Mouse (Mus musculus) liver, embryonic 16.5 days (tissue): ENCODE results near the gene Olfr15. TPM values are rescaled to one million over a fixed set of nuclear protein-coding genes. Genes with fewer than 3 reads are reported as not detected.
"Not testable (repeated sequence)": the region's sequence is repeated elsewhere in the genome, so short reads cannot be mapped to it uniquely, and the experiment has no call there.

Experiments
- ATAC-seq: fragments of 200-750 bp; cut with Nextera tagmentation; 2 replicates; pipeline ENCODE4 v1.8.0; 2017; ENCODE audit warnings: low read depth, mild to moderate bottlenecking, moderate number of reproducible peaks, moderate library complexity
- H3K27ac ChIP-seq: fragments of 300-500 bp; sonication (generic); 2 replicates; pipeline ENCODE4 v1.5.1; 2014; ENCODE audit warnings: mild to moderate bottlenecking, low read length
- H3K27me3 ChIP-seq: fragments of 300-500 bp; sonication (generic); 2 replicates; pipeline ENCODE4 v1.6.1; 2014; ENCODE audit warnings: low read depth, low read length, mixed read lengths; ENCODE audit not compliant: control insufficient read depth, insufficient read depth
- H3K36me3 ChIP-seq: fragments of 300-500 bp; sonication (generic); 2 replicates; pipeline ENCODE4 v1.6.1; 2014; ENCODE audit warnings: mild to moderate bottlenecking; ENCODE audit not compliant: control insufficient read depth, insufficient read depth
- H3K4me1 ChIP-seq: fragments of 300-500 bp; sonication (generic); 2 replicates; pipeline ENCODE4 v1.6.1; 2014; ENCODE audit warnings: low read depth, low read length, mixed read lengths; ENCODE audit not compliant: control insufficient read depth
- H3K4me2 ChIP-seq: fragments of 300-500 bp; sonication (generic); 2 replicates; pipeline ENCODE4 v1.6.1; 2014; ENCODE audit warnings: low read depth, low read length, mixed read lengths
- H3K4me3 ChIP-seq: fragments of 300-500 bp; sonication (generic); 2 replicates; pipeline ENCODE4 v1.5.1; 2014; ENCODE audit warnings: low read depth, mild to moderate bottlenecking, low read length
- H3K9ac ChIP-seq: fragments of 300-500 bp; sonication (generic); 2 replicates; pipeline ENCODE4 v1.6.1; 2014; ENCODE audit warnings: low read depth, low read length
- H3K9me3 ChIP-seq: fragments of 300-500 bp; sonication (generic); replicated peaks from 2 replicates; pipeline ENCODE4 v1.6.1; 2016; ENCODE audit warnings: low read length; ENCODE audit not compliant: control insufficient read depth
- WGBS: fragments of 180-500 bp; shearing (Covaris S2); extraction: QIAGEN DNeasy Blood & Tissue Kit; methylation state at CpG from one replicate; pipeline ENCODE4 v1.1.7; 2014; ENCODE audit not compliant: insufficient replicate concordance; 5-methylcytosine and 5-hydroxymethylcytosine counted together
- polyA plus RNA-seq: library from polyadenylated mRNA; unstranded; fragments of >200 nt; fragmentation: Nextera tagmentation; extraction: Ambion mirVana; gene quantifications from 2 replicates; pipeline ENCODE4 v1.2.1, GENCODE M21; 2015

Olfr15 gene
- polyA plus RNA-seq = not detected in 2 replicates

GRCm38 (mm10) chr16:3830588-3831109 lies at the start of gene Olfr15:
TSS of gene Olfr15 (plus strand) at chr16:3830878.
- no peak within 1 kb of the TSS for H3K9ac ChIP-seq
- H3K4me1 ChIP-seq = no peaks in the 10 kb centered on the region
- ATAC-seq = no peak
- H3K4me2 ChIP-seq = no peak within 1 kb of the TSS
- H3K27ac ChIP-seq = no peak within 1 kb of the TSS
- H3K36me3 ChIP-seq = no peaks in the 10 kb centered on the region
- H3K9me3 ChIP-seq = no peaks in the 10 kb centered on the region
- no peaks in the 10 kb centered on the region for H3K27me3 ChIP-seq
- no peak within 1 kb of the TSS for H3K4me3 ChIP-seq

DNA sequence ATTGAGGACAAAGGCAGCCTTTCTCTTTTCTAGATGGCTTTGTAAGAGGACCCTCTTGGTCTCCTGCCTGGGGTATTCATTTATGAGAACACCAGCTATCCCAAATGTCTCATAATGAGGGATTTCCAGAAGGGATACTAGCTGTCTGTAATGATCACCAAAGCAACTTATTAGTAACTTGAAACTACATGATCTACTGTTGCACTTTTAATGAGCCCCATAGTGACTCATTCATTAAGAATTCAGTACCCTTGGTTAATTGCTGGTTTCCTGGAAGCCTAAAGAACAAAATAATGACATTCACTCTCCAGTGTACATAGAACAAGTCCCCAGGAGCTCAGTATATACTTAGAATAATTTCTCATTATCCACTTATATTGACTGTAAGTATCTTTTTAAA lies 49.4 kb upstream of the Olfr15 start:
- ATAC-seq = no peak
- no peaks in the 10 kb centered on the region for H3K27me3 ChIP-seq
- no peaks in the 10 kb centered on the region for H3K4me1 ChIP-seq
- no peak overlapping the region for H3K27ac ChIP-seq
- H3K4me2 ChIP-seq = no peak overlapping the region
- H3K9me3 ChIP-seq = no peaks in the 10 kb centered on the region
- H3K9ac ChIP-seq = no peak overlapping the region
- H3K36me3 ChIP-seq = no peaks in the 10 kb centered on the region
- no peak overlapping the region for H3K4me3 ChIP-seq

DNA sequence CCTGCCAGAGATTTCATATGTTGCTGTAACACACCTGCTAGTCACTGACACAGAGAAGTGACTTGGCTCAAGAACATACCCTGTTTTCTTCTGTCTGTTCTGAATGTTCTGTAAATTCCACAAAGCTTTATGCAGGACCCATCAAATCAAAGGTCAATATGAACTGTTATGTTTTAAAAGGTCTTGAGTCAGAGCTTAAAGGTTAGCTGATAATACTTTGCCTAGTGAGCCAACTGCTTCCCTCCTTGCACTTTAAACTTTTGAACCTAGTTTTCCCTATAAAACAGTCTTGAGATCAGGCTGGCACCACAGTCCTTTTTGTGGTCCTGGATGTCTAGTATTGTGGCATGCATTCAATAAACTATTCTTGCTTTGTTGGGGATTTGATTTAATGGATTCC lies 42.3 kb upstream of the Olfr15 start:
- ATAC-seq = no peak

DNA sequence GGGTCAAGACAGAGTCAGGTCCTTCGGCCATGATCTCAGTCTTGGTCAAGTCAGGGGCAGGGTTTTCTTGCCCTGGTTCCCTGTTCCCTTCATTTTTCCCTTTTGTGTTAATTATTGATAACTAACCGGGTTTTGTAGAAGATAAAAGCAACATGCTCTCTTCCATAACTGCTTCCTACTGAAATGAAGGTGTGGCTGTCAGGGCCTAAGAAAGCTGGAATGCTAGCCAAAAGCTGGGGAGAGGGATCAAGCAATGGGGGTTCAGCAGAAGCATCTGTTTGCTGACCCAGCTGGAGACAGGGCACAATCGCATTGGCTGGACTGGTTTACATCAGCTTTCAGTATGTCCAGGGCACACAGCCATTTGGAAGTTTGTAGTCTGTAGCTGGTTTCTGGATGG lies 22.5 kb upstream of the Olfr15 start:
- Histone ChIP-seq H3K4me1 (no peaks in the 10 kb centered on the region), H3K9ac (no peak overlapping the region), H3K9me3 (no peaks in the 10 kb centered on the region), H3K36me3 (no peaks in the 10 kb centered on the region), H3K4me3 (no peak overlapping the region), H3K27me3 (no peaks in the 10 kb centered on the region), H3K27ac (no peak overlapping the region), H3K4me2 (no peak overlapping the region)
- ATAC-seq = no peak
- WGBS = 63% methylated on average over 3 of the region's 3 CpGs

More for the DNA sequence above, 42.3 kb upstream of the Olfr15 start:
- no peak overlapping the region for H3K4me3 ChIP-seq
- no peaks in the 10 kb centered on the region for H3K36me3 ChIP-seq
- no peak overlapping the region for H3K9ac ChIP-seq
- H3K4me2 ChIP-seq = no peak overlapping the region
- H3K27ac ChIP-seq = no peak overlapping the region
- H3K27me3 ChIP-seq = no peaks in the 10 kb centered on the region
- H3K4me1 ChIP-seq = no peaks in the 10 kb centered on the region
- no peaks in the 10 kb centered on the region for H3K9me3 ChIP-seq

- H3K36me3 ChIP-seq, H3K9ac ChIP-seq, ATAC-seq, H3K27ac ChIP-seq, H3K4me1 ChIP-seq, H3K4me3 ChIP-seq, H3K4me2 ChIP-seq, H3K27me3 ChIP-seq, H3K9me3 ChIP-seq: not testable (repeated sequence)
- 59% methylated on average over 6 of the region's 6 CpGs for WGBS
These were observed 16.0 kb upstream of the Olfr15 start for GRCm38 (mm10) chr16:3814667-3815066.

GRCm38 (mm10) chr16:3820202-3820601 lies 10.5 kb upstream of the Olfr15 start:
- H3K36me3 ChIP-seq = no peaks in the 10 kb centered on the region
- H3K9ac ChIP-seq = no peak overlapping the region
- no peak overlapping the region for H3K4me2 ChIP-seq
- H3K27ac ChIP-seq = no peak overlapping the region
- H3K4me1 ChIP-seq = no peaks in the 10 kb centered on the region
- H3K4me3 ChIP-seq = no peak overlapping the region
- no peak for ATAC-seq
- H3K27me3 ChIP-seq = no peaks in the 10 kb centered on the region
- no peaks in the 10 kb centered on the region for H3K9me3 ChIP-seq
- WGBS = 68% methylated on average over 2 of the region's 2 CpGs

GRCm38 (mm10) chr16:3828021-3828420 lies 2.7 kb upstream of the Olfr15 start:
- Histone ChIP-seq H3K4me2 (no peak overlapping the region), H3K9me3 (no peaks in the 10 kb centered on the region), H3K4me3 (no peak overlapping the region), H3K9ac (no peak overlapping the region), H3K36me3 (no peaks in the 10 kb centered on the region), H3K27ac (no peak overlapping the region), H3K4me1 (no peaks in the 10 kb centered on the region), H3K27me3 (no peaks in the 10 kb centered on the region)
- WGBS = 30% methylated on average over 3 of the region's 3 CpGs
- no peak for ATAC-seq

DNA sequence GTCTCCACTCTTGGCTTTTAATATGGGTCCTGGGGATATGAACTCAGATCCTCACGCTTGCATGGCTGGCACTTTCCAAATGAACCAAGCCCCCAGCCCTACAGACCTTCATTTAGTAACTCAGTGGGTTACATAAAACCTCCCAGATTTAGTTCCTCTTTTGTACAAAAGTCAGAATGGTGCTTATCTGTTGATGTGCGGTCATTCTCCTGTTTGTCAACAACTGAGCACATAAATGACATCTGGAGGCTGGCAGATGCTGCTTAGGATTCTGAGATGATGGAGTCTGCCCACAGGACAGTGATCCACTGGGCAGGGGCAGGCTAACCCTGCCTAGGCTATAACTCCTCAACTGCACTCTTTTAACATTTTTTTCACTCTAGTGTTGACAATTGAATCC lies 951 bp upstream of the Olfr15 start:
- Histone ChIP-seq H3K4me2 (no peak overlapping the region), H3K4me1 (no peaks in the 10 kb centered on the region), H3K27ac (no peak overlapping the region), H3K9ac (no peak overlapping the region), H3K4me3 (no peak overlapping the region), H3K27me3 (no peaks in the 10 kb centered on the region), H3K9me3 (no peaks in the 10 kb centered on the region), H3K36me3 (no peaks in the 10 kb centered on the region)
- ATAC-seq = no peak
- 50% methylated on average over 2 of the region's 2 CpGs for WGBS

DNA sequence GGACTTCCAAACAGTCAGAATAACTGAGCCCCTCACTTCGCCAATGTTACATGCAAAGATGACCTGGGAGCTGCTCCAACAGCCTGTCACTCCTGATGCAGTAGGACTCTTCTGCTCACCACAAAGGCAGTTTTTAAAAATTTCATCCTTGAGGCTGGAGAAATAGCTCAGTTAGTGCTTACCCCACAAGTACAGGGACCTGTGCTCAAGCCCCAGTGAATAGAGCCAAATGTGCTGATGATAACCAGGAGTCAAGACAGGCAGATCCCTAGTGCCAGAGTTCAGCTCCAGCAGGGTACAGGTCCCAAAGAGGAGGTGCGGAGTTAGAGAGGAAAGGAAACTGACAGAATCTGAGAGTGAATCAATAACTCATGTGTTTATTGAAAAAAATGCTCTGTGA lies 4.8 kb downstream of the Olfr15 start:
- ATAC-seq = no peak

More for the DNA sequence above, 4.8 kb downstream of the Olfr15 start:
- no peaks in the 10 kb centered on the region for H3K9me3 ChIP-seq
- no peaks in the 10 kb centered on the region for H3K27me3 ChIP-seq
- no peak overlapping the region for H3K4me3 ChIP-seq
- H3K4me2 ChIP-seq = no peak overlapping the region
- no peak overlapping the region for H3K27ac ChIP-seq
- no peaks in the 10 kb centered on the region for H3K4me1 ChIP-seq
- no peaks in the 10 kb centered on the region for H3K36me3 ChIP-seq
- WGBS = 60% methylated on average over 2 of the region's 2 CpGs
- no peak overlapping the region for H3K9ac ChIP-seq
